Mouse (Mus musculus): Measurements from ENCODE around the gene Secisbp2. TPM values are rescaled to one million over a fixed set of nuclear protein-coding genes. Genes with fewer than 3 reads are reported as not detected.

The Secisbp2 gene
- total and polyA plus RNA-seq, 3 experiments: 23.2 to 28.8 (median 24.4) TPM

DNA sequence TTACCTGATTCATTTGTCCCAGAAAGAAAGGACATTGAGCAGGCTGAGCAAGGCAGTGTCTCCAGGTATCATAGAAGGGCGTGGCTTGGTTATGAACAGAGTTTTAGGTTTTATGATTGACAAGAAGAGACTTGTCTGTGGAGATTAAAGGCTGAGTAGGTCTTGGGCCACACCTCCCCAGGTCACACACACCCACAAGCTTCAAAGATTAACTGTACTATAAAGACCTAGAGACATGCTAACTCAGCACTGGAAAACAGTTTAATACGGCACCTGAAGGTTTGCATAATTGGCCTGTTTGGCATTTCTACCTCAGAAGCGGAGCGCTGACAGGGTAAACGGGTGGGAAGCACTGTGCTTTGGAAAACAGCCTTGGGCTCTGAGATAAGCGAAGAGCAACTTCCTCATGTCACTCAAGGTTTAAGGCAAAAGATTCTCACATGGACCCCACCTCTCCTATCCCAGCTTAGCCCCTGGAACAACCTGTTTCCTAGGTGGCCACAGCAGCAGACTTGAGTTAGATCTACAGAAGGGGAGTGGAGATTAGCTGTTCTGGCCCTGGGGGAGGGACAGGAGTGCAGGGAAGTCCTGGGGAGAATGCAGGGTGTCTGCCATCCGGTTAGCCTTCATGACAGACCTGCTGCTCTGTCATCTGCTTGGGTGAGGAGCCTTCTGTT, 33.9 kb downstream of the Secisbp2 start:
- Histone ChIP-seq H3K27ac (ENCODE audit: insufficient read depth, low read depth) (peak overlapping the region; percentile 63), H3K9ac (ENCODE audit: insufficient read depth, low read depth) (no peak overlapping the region), H3K4me3 (replicated peaks in 1 of 3; ENCODE audit: low read depth in 2 of 3, low read length in 2 of 3, poor library complexity in 1 of 3) (no peak overlapping the region), H3K9me3 (replicated peaks; ENCODE audit: low read length) (no peaks in the 10 kb centered on the region), H3K4me2 (ENCODE audit: insufficient read depth, low read depth, poor library complexity, severe bottlenecking) (no peak overlapping the region), H3K36me3 (replicated peaks in 1 of 2; ENCODE audit: control insufficient read depth in 1 of 2, insufficient read depth in 1 of 2, low read length in 1 of 2) (peaks cover 54 to 90% of the 10 kb centered on the region in 2 experiments), H3K79me2 (replicated peaks; ENCODE audit: control insufficient read depth, extremely low read depth, insufficient read depth, poor library complexity, severe bottlenecking) (no peaks in the 10 kb centered on the region), H3K27me3 (replicated peaks) (no peaks in the 10 kb centered on the region), H3K4me1 (ENCODE audit: control insufficient read depth in 1 of 2, insufficient read depth in 2 of 2) (peaks cover 33 to 47% of the 10 kb centered on the region in 2 experiments)
- dilution Hi-C loops (cut with MboI; ENCODE audit: extremely low pct_ligation_motif_present, extremely low pct_unique_long_range_greater_than_20kb, low sequenced_read_pairs): no loop called here
- DNase-seq (ENCODE audit: extremely low read depth): no peak
- TF ChIP-seq SMC3 (IDR thresholded peaks at IDR 0.05; ENCODE audit: low read depth, low read length) (no peak), ZKSCAN1 (IDR thresholded peaks at IDR 0.05; ENCODE audit: borderline replicate concordance, low read depth, low read length) (no peak), CHD2 (IDR thresholded peaks at IDR 0.05; ENCODE audit: low read length) (no peak), GABPA (IDR thresholded peaks at IDR 0.05; ENCODE audit: insufficient replicate concordance, low read depth, low read length) (no peak), CTCF (conservative IDR thresholded peaks at IDR 0.05 in 1 of 2, IDR thresholded peaks at IDR 0.05 in 1 of 2; ENCODE audit: low read depth in 2 of 2, low read length in 2 of 2) (no peak)
- in situ Hi-C loops (cut with MboI; ENCODE audit: low pct_ligation_motif_present, low pct_unique_long_range_greater_than_20kb, low sequenced_read_pairs): no loop called here

DNA sequence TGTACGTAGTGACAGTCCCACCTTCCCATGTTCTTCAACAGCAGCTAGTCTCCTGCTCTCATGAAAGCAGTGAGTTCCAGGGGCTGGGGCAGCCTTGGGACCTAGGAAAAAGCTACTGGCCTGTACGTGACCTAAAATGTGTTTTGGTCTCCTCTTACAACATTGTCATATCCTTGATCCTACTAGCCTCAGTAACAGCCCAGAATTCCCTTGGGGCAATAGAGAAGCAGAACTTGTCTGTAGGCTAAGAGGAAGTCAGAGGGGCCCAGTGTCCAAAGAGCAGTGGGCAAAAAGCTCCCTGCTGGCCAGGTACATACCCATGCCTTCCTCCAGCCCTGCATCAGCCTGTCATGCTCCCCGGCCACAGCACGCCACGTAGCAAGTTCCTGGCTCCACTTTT, 35.5 kb downstream of the Secisbp2 start:
- H3K4me2 ChIP-seq (ENCODE audit: insufficient read depth, low read depth, poor library complexity, severe bottlenecking): peak overlapping the region; percentile 9
- peak overlapping the region; percentile 87 for H3K27ac ChIP-seq (ENCODE audit: insufficient read depth, low read depth)
- H3K4me3 ChIP-seq (replicated peaks in 1 of 3; ENCODE audit: low read depth in 2 of 3, low read length in 2 of 3, poor library complexity in 1 of 3): no peak overlapping the region
- DNase-seq (ENCODE audit: extremely low read depth): peak; percentile 68
- H3K9me3 ChIP-seq (replicated peaks; ENCODE audit: low read length): no peaks in the 10 kb centered on the region
- H3K4me1 ChIP-seq (ENCODE audit: control insufficient read depth in 1 of 2, insufficient read depth in 2 of 2): peaks cover 33 to 47% of the 10 kb centered on the region in 2 experiments
- H3K27me3 ChIP-seq (replicated peaks): no peaks in the 10 kb centered on the region
- dilution Hi-C loops (cut with MboI; ENCODE audit: extremely low pct_ligation_motif_present, extremely low pct_unique_long_range_greater_than_20kb, low sequenced_read_pairs) (no loop called here), in situ Hi-C loops (cut with MboI; ENCODE audit: low pct_ligation_motif_present, low pct_unique_long_range_greater_than_20kb, low sequenced_read_pairs) (no loop called here)
- H3K36me3 ChIP-seq (replicated peaks in 1 of 2; ENCODE audit: control insufficient read depth in 1 of 2, insufficient read depth in 1 of 2, low read length in 1 of 2): peaks cover 49 to 87% of the 10 kb centered on the region in 2 experiments
- TF ChIP-seq UBTF (IDR thresholded peaks at IDR 0.05; ENCODE audit: low read depth, low read length): no peak
- 0 out of 2 replicates have a peak, but pooled peaks have one; percentile 3 for TF ChIP-seq EP300 (IDR thresholded peaks at IDR 0.05; ENCODE audit: low read length)
- no peak overlapping the region for H3K9ac ChIP-seq (ENCODE audit: insufficient read depth, low read depth)
- no peaks in the 10 kb centered on the region for H3K79me2 ChIP-seq (replicated peaks; ENCODE audit: control insufficient read depth, extremely low read depth, insufficient read depth, poor library complexity, severe bottlenecking)

- Histone ChIP-seq H3K9ac (ENCODE audit: insufficient read depth, low read depth) (no peak overlapping the region), H3K27ac (ENCODE audit: insufficient read depth, low read depth) (no peak overlapping the region), H3K4me3 (replicated peaks in 1 of 3; ENCODE audit: low read depth in 2 of 3, low read length in 2 of 3, poor library complexity in 1 of 3) (no peak overlapping the region), H3K36me3 (replicated peaks in 1 of 2; ENCODE audit: control insufficient read depth in 1 of 2, insufficient read depth in 1 of 2, low read length in 1 of 2) (peaks cover 34 to 74% of the 10 kb centered on the region in 2 experiments), H3K27me3 (replicated peaks) (no peaks in the 10 kb centered on the region), H3K4me1 (ENCODE audit: control insufficient read depth in 1 of 2, insufficient read depth in 2 of 2) (peaks cover 33 to 47% of the 10 kb centered on the region in 2 experiments), H3K4me2 (ENCODE audit: insufficient read depth, low read depth, poor library complexity, severe bottlenecking) (no peak overlapping the region), H3K79me2 (replicated peaks; ENCODE audit: control insufficient read depth, extremely low read depth, insufficient read depth, poor library complexity, severe bottlenecking) (no peaks in the 10 kb centered on the region), H3K9me3 (replicated peaks; ENCODE audit: low read length) (no peaks in the 10 kb centered on the region)
- dilution Hi-C loops (cut with MboI; ENCODE audit: extremely low pct_ligation_motif_present, extremely low pct_unique_long_range_greater_than_20kb, low sequenced_read_pairs) (no loop called here), in situ Hi-C loops (cut with MboI; ENCODE audit: low pct_ligation_motif_present, low pct_unique_long_range_greater_than_20kb, low sequenced_read_pairs) (no loop called here)
- DNase-seq (ENCODE audit: extremely low read depth): no peak
- TF ChIP-seq HCFC1 (IDR thresholded peaks at IDR 0.05; ENCODE audit: low read depth, low read length) (no peak), UBTF (IDR thresholded peaks at IDR 0.05; ENCODE audit: low read depth, low read length) (no peak), CHD2 (IDR thresholded peaks at IDR 0.05; ENCODE audit: low read length) (no peak), ELF1 (IDR thresholded peaks at IDR 0.05; ENCODE audit: low read depth, low read length) (no peak), NELFE (IDR thresholded peaks at IDR 0.05; ENCODE audit: low read depth, low read length) (no peak), CHD1 (IDR thresholded peaks at IDR 0.05; ENCODE audit: low read depth, low read length) (no peak), USF1 (IDR thresholded peaks at IDR 0.05; ENCODE audit: low read depth, low read length) (no peak), ZC3H11A (IDR thresholded peaks at IDR 0.05; ENCODE audit: low read depth, low read length) (no peak)
These were observed 37.2 kb downstream of the Secisbp2 start for GRCm38 (mm10) chr13:51688688-51689087.

All from CH12.LX (cell line).